Mouse (Mus musculus): ENCODE measurements around the gene P4ha3. TPM values are rescaled to one million over a fixed set of nuclear protein-coding genes. Genes with fewer than 3 reads are reported as not detected.

The P4ha3 gene
- polyA plus RNA-seq, 1 experiment from 2014 or later: 3.6 TPM

GRCm38 (mm10) chr7:100356324-100356723 is 71.0 kb downstream of the P4ha3 start:
- Histone ChIP-seq H3K4me2 (ENCODE audit: low read depth, low read length) (no peak overlapping the region), H3K36me3 (ENCODE audit: control insufficient read depth, insufficient read depth, low read length) (0 out of 2 replicates have a peak, but pooled peaks cover 2% of the 10 kb centered on the region), H3K4me3 (ENCODE audit: low read length) (no peak overlapping the region), H3K9me3 (ENCODE audit: control insufficient read depth, low read length) (no peaks in the 10 kb centered on the region), H3K9ac (ENCODE audit: low read depth, low read length) (no peak overlapping the region), H3K4me1 (ENCODE audit: control insufficient read depth, insufficient read depth, low read length) (no peaks in the 10 kb centered on the region), H3K27ac (ENCODE audit: low read length) (no peak overlapping the region), H3K27me3 (replicated peaks; ENCODE audit: control insufficient read depth, insufficient read depth, low read length) (no peaks in the 10 kb centered on the region)
- 69% methylated on average over 5 of the region's 5 CpGs for WGBS
- no peak for ATAC-seq

- no peak overlapping the region for H3K4me2 ChIP-seq (ENCODE audit: low read depth, low read length)
- H3K36me3 ChIP-seq (ENCODE audit: control insufficient read depth, insufficient read depth, low read length): 0 out of 2 replicates have a peak, but pooled peaks cover 2% of the 10 kb centered on the region
- no peak overlapping the region for H3K27ac ChIP-seq (ENCODE audit: low read length)
- ATAC-seq: no peak
- 57% methylated on average over 1 of the region's 1 CpGs for WGBS
- no peaks in the 10 kb centered on the region for H3K9me3 ChIP-seq (ENCODE audit: control insufficient read depth, low read length)
- no peak overlapping the region for H3K9ac ChIP-seq (ENCODE audit: low read depth, low read length)
- no peak overlapping the region for H3K4me3 ChIP-seq (ENCODE audit: low read length)
- no peaks in the 10 kb centered on the region for H3K4me1 ChIP-seq (ENCODE audit: control insufficient read depth, insufficient read depth, low read length)
- no peaks in the 10 kb centered on the region for H3K27me3 ChIP-seq (replicated peaks; ENCODE audit: control insufficient read depth, insufficient read depth, low read length)
Measured at GRCm38 (mm10) chr7:100356768-100357167, 71.4 kb downstream of the P4ha3 start.

DNA sequence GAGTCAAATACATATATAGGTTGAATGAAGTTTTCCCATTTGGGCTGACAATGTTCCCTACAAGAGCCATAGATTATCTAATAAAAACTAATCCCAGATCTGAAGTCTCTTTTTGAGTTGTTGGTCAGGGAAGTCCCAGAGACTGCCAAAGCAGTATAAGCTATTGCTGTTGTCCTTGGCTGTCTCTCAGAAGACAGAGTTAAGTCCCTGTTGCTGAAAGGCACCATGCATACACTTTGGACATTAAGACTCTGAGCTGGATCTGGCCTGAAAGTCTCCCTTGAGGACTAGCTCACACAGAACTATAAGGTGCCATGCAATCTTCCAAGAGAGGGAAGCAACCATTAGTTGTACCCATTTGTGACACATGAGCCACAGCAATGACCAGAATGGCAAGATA is 72.5 kb downstream of the P4ha3 start:
- Histone ChIP-seq H3K4me3 (ENCODE audit: low read length) (no peak overlapping the region), H3K27ac (ENCODE audit: low read length) (no peak overlapping the region), H3K9me3 (ENCODE audit: control insufficient read depth, low read length) (no peaks in the 10 kb centered on the region), H3K4me1 (ENCODE audit: control insufficient read depth, insufficient read depth, low read length) (no peaks in the 10 kb centered on the region), H3K27me3 (replicated peaks; ENCODE audit: control insufficient read depth, insufficient read depth, low read length) (no peaks in the 10 kb centered on the region), H3K36me3 (ENCODE audit: control insufficient read depth, insufficient read depth, low read length) (0 out of 2 replicates have a peak, but pooled peaks cover 2% of the 10 kb centered on the region), H3K4me2 (ENCODE audit: low read depth, low read length) (no peak overlapping the region), H3K9ac (ENCODE audit: low read depth, low read length) (no peak overlapping the region)
- ATAC-seq: no peak

GRCm38 (mm10) chr7:100363162-100363561 is 77.8 kb downstream of the P4ha3 start:
- no peak for ATAC-seq
- Histone ChIP-seq H3K27me3 (replicated peaks; ENCODE audit: control insufficient read depth, insufficient read depth, low read length) (no peaks in the 10 kb centered on the region), H3K4me1 (ENCODE audit: control insufficient read depth, insufficient read depth, low read length) (no peaks in the 10 kb centered on the region), H3K9ac (ENCODE audit: low read depth, low read length) (no peak overlapping the region), H3K4me3 (ENCODE audit: low read length) (no peak overlapping the region), H3K27ac (ENCODE audit: low read length) (no peak overlapping the region), H3K4me2 (ENCODE audit: low read depth, low read length) (no peak overlapping the region), H3K36me3 (ENCODE audit: control insufficient read depth, insufficient read depth, low read length) (no peaks in the 10 kb centered on the region), H3K9me3 (ENCODE audit: control insufficient read depth, low read length) (no peaks in the 10 kb centered on the region)
- 88% methylated on average over 2 of the region's 2 CpGs for whole genome bisulfite sequencing

DNA sequence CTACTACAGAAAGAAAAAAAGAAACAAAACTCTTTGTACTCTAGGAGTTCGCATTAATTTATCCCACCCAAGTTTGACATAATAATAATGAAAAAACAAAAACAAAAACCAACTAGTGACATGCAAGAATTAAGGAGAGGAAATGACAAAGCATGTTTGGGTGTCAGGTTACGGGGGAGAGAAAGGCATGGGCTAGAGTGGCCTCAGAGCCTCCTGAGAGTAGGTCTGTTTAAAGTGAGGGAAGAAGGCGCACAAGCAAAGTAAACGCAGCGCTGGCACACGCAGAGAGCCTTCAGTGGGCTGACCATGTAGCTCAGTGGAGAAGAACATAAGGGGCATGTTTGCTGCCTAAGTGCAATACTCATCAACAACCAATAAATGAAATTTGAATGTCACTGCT is 79.6 kb downstream of the P4ha3 start:
- no peak overlapping the region for H3K4me3 ChIP-seq (ENCODE audit: low read length)
- WGBS: 52% methylated on average over 6 of the region's 6 CpGs
- no peaks in the 10 kb centered on the region for H3K9me3 ChIP-seq (ENCODE audit: control insufficient read depth, low read length)
- H3K4me2 ChIP-seq (ENCODE audit: low read depth, low read length): no peak overlapping the region
- ATAC-seq: no peak
- 0 out of 2 replicates have a peak, but pooled peaks cover 2% of the 10 kb centered on the region for H3K4me1 ChIP-seq (ENCODE audit: control insufficient read depth, insufficient read depth, low read length)
- no peaks in the 10 kb centered on the region for H3K36me3 ChIP-seq (ENCODE audit: control insufficient read depth, insufficient read depth, low read length)
- no peaks in the 10 kb centered on the region for H3K27me3 ChIP-seq (replicated peaks; ENCODE audit: control insufficient read depth, insufficient read depth, low read length)
- H3K27ac ChIP-seq (ENCODE audit: low read length): no peak overlapping the region
- H3K9ac ChIP-seq (ENCODE audit: low read depth, low read length): no peak overlapping the region

Other genes with a start within 250 kb of the P4ha3 start
- 41.0 and 45.7 TPM in 2 replicates for gene Pold3, start 164.0 kb upstream of the P4ha3 start, polyA plus RNA-seq (2015; fragmentation: Nextera tagmentation; extraction: Ambion mirVana)
- gene Lipt2, start 126.2 kb upstream of the P4ha3 start, polyA plus RNA-seq (2015; fragmentation: Nextera tagmentation; extraction: Ambion mirVana): 15.6 and 16.4 TPM in 2 replicates
- gene Kcne3, start 109.0 kb upstream of the P4ha3 start, polyA plus RNA-seq (2015; fragmentation: Nextera tagmentation; extraction: Ambion mirVana): 57.7 and 66.6 TPM in 2 replicates
- gene Pgm2l1, start 58.1 kb upstream of the P4ha3 start, polyA plus RNA-seq (2015; fragmentation: Nextera tagmentation; extraction: Ambion mirVana): 1.7 and 2.0 TPM in 2 replicates
- 11.6 and 12.1 TPM in 2 replicates for gene C2cd3, start 86.7 kb downstream of the P4ha3 start, polyA plus RNA-seq (2015; fragmentation: Nextera tagmentation; extraction: Ambion mirVana)
- 47.0 and 52.4 TPM in 2 replicates for gene Ppme1, start 86.8 kb downstream of the P4ha3 start, polyA plus RNA-seq (2015; fragmentation: Nextera tagmentation; extraction: Ambion mirVana)
- not detected in 2 replicates for gene Ucp3, start 187.5 kb downstream of the P4ha3 start, polyA plus RNA-seq (2015; fragmentation: Nextera tagmentation; extraction: Ambion mirVana)
- gene Ucp2, start 207.8 kb downstream of the P4ha3 start, polyA plus RNA-seq (2015; fragmentation: Nextera tagmentation; extraction: Ambion mirVana): 368 and 382 TPM in 2 replicates
- gene Dnajb13, start 229.4 kb downstream of the P4ha3 start, polyA plus RNA-seq (2015; fragmentation: Nextera tagmentation; extraction: Ambion mirVana): 0.48 and 0.50 TPM in 2 replicates

Data from intestine, embryonic 16.5 days (tissue).